Mouse (Mus musculus): ENCODE measurements at regions not wholly inside any gene's neighbourhood (a gene's known extent, or its start where the extent isn't known, plus 50 kb on each side); places are given as distances from the start of the nearest gene placed in this dataset.

DNA sequence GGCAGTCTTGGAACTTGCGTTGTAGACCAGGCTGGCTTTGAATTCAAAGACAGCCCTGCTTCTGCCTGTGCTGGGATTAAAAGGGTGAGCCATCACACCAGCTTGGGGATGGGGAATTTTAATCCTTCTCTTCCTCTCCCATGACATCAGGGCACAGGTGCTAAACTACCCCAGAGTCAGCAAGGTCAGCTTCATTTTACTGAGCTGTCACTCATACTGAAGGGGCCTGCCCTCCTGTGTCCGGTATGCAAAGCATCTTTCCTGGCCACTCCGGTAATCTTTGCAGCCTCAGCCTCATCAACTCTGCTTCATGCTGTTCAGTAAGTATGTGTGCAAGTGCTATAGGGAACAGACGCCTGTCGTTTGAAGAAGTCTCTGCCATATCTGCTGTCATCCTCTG, 248.1 kb downstream of the Enc1 start:
- no peak for TF ChIP-seq CTCF (conservative IDR thresholded peaks at IDR 0.05; ENCODE audit: insufficient read depth, insufficient read length, low read depth, low read length)
- TF ChIP-seq POLR2A (IDR thresholded peaks at IDR 0.05; ENCODE audit: low read depth, low read length): no peak
